Mouse (Mus musculus): ENCODE data around the gene Nucb1. TPM values are rescaled to one million over a fixed set of nuclear protein-coding genes. Genes with fewer than 3 reads are reported as not detected.
A peak's percentile ranks its signal among the peaks of the same experiment; 100 is the strongest.
"Not testable (repeated sequence)": the region's sequence is repeated elsewhere in the genome, so short reads cannot be mapped to it uniquely, and the experiment has no call there.

Nucb1 gene
- polyA plus RNA-seq, 1 experiment from 2014 or later: 140 TPM

GRCm38 (mm10) chr7:45486158-45486557, 24.0 kb downstream of the Nucb1 start:
- ATAC-seq (ENCODE audit: low FRiP score): no peak
- Histone ChIP-seq H3K9me3 (replicated peaks) (no peaks in the 10 kb centered on the region), H3K4me2 (no peak overlapping the region), H3K4me3 (replicated peaks) (no peak overlapping the region), H3K27me3 (replicated peaks) (no peaks in the 10 kb centered on the region), H3K27ac (replicated peaks) (no peak overlapping the region), H3K9ac (replicated peaks) (no peak overlapping the region), H3K4me1 (peaks cover 33% of the 10 kb centered on the region), H3K36me3 (no peaks in the 10 kb centered on the region)
- 84% methylated on average over 7 of the region's 7 CpGs for WGBS

DNA sequence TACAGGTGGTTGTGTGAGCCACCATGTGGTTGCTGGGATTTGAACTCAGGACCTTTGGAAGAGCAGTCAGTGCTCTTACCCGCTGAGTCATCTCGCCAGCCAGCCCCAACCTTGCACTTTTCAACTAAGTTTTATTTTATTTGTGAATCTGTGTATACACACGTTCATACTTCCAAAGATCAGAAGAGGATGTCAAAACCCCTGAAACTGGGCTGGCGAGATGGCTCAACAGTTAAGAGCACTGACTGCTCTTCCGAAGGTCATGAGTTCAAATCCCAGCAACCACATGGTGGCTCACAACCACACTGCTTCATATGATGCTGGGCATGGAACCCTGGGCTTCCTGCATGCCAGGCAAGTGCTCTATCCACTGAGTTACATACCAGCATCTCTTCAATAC, 25.2 kb downstream of the Nucb1 start:
- H3K27ac ChIP-seq (replicated peaks); H3K4me2 ChIP-seq; H3K9ac ChIP-seq (replicated peaks); H3K9me3 ChIP-seq (replicated peaks); ATAC-seq (ENCODE audit: low FRiP score); H3K4me3 ChIP-seq (replicated peaks); H3K36me3 ChIP-seq; H3K27me3 ChIP-seq (replicated peaks): not testable (repeated sequence)
- 97% methylated on average over 5 of the region's 5 CpGs for WGBS
- peaks cover 22% of the 10 kb centered on the region for H3K4me1 ChIP-seq

- H3K9ac ChIP-seq (replicated peaks): no peak overlapping the region
- H3K4me3 ChIP-seq (replicated peaks): no peak overlapping the region
- 0 out of 2 replicates have a peak, but pooled peaks cover 1% of the 10 kb centered on the region for H3K4me1 ChIP-seq
- H3K4me2 ChIP-seq: no peak overlapping the region
- ATAC-seq (ENCODE audit: low FRiP score): no peak
- WGBS: 91% methylated on average over 1 of the region's 1 CpGs
- no peaks in the 10 kb centered on the region for H3K27me3 ChIP-seq (replicated peaks)
- H3K36me3 ChIP-seq: no peaks in the 10 kb centered on the region
- H3K9me3 ChIP-seq (replicated peaks): no peaks in the 10 kb centered on the region
- H3K27ac ChIP-seq (replicated peaks): no peak overlapping the region
Measured at GRCm38 (mm10) chr7:45482166-45482565, 28.0 kb downstream of the Nucb1 start.

GRCm38 (mm10) chr7:45481374-45481927, 28.8 kb downstream of the Nucb1 start, which contains the start of gene Tulp2:
Tulp2 (plus strand) TSS chr7:45481877.
- Histone ChIP-seq H3K27me3 (replicated peaks) (no peaks in the 10 kb centered on the region), H3K27ac (replicated peaks) (no peak within 1 kb of the TSS), H3K4me1 (0 out of 2 replicates have a peak, but pooled peaks cover 2% of the 10 kb centered on the region), H3K36me3 (no peaks in the 10 kb centered on the region), H3K9ac (replicated peaks) (no peak within 1 kb of the TSS), H3K4me2 (no peak within 1 kb of the TSS), H3K9me3 (replicated peaks) (no peaks in the 10 kb centered on the region), H3K4me3 (replicated peaks) (no peak within 1 kb of the TSS)
- 55% methylated on average over 15 of the region's 15 CpGs for WGBS
- peak; percentile 73 for ATAC-seq (ENCODE audit: low FRiP score)

- H3K4me2 ChIP-seq; H3K36me3 ChIP-seq; H3K9ac ChIP-seq (replicated peaks); ATAC-seq (ENCODE audit: low FRiP score); H3K27me3 ChIP-seq (replicated peaks); H3K27ac ChIP-seq (replicated peaks); H3K4me1 ChIP-seq; H3K9me3 ChIP-seq (replicated peaks); H3K4me3 ChIP-seq (replicated peaks): not testable (repeated sequence)
- WGBS: 68% methylated on average over 4 of the region's 4 CpGs
Measured at GRCm38 (mm10) chr7:45480310-45480709, 29.9 kb downstream of the Nucb1 start.

GRCm38 (mm10) chr7:45478774-45479173, 31.4 kb downstream of the Nucb1 start:
- H3K27me3 ChIP-seq (replicated peaks): no peaks in the 10 kb centered on the region
- H3K27ac ChIP-seq (replicated peaks): no peak overlapping the region
- WGBS: 93% methylated on average over 7 of the region's 7 CpGs
- no peaks in the 10 kb centered on the region for H3K9me3 ChIP-seq (replicated peaks)
- no peak overlapping the region for H3K9ac ChIP-seq (replicated peaks)
- no peaks in the 10 kb centered on the region for H3K36me3 ChIP-seq
- no peak overlapping the region for H3K4me3 ChIP-seq (replicated peaks)
- H3K4me1 ChIP-seq: 0 out of 2 replicates have a peak, but pooled peaks cover 2% of the 10 kb centered on the region
- H3K4me2 ChIP-seq: no peak overlapping the region
- no peak for ATAC-seq (ENCODE audit: low FRiP score)

DNA sequence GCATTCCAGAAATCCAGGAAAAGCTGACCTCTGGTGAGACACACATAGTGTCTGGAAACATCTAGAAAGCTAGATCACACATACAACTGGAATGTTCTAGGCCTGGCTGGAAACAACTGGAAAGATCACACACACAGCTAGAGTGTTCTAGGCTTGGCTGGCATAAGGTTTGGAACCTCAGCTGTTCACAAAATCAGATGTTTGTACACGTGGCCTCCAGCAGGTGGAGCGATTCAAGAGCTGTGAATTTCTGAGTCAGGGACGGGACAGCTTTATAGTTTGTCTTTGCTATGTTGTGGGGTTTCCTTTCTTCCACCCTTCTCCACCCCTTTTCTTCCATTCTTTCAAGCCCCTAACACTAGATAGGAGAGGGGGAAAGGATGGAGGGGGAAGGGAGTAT, 33.2 kb downstream of the Nucb1 start:
- H3K4me2 ChIP-seq: no peak overlapping the region
- H3K27ac ChIP-seq (replicated peaks): no peak overlapping the region
- no peaks in the 10 kb centered on the region for H3K36me3 ChIP-seq
- 9% methylated on average over 3 of the region's 3 CpGs for WGBS
- H3K9ac ChIP-seq (replicated peaks): no peak overlapping the region
- H3K4me3 ChIP-seq (replicated peaks): no peak overlapping the region
- 0 out of 2 replicates have a peak, but pooled peaks cover 2% of the 10 kb centered on the region for H3K4me1 ChIP-seq
- no peaks in the 10 kb centered on the region for H3K27me3 ChIP-seq (replicated peaks)
- H3K9me3 ChIP-seq (replicated peaks): no peaks in the 10 kb centered on the region
- ATAC-seq (ENCODE audit: low FRiP score): no peak

DNA sequence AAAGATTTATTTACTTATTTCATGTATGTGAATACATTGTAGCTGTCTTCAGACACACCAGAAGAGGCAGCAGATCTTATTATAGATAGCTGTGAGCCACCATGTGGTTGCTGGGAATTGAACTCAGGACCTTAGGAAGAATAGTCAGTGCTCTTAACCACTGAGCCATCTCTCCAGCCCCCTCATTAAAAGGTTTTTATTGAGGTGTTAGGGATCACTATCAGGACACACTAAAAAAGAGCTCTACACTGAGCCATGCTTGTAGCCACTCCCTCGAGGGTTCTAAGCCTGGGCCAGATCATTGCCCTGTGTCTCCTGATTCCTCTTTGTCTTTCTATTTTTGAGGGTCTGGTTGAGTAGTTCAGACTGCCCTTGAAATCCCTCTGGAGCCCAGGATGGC, 33.8 kb downstream of the Nucb1 start:
- 50% methylated on average over 1 of the region's 1 CpGs for WGBS
- Histone ChIP-seq H3K9ac (replicated peaks) (no peak overlapping the region), H3K4me3 (replicated peaks) (no peak overlapping the region), H3K36me3 (no peaks in the 10 kb centered on the region), H3K27ac (replicated peaks) (no peak overlapping the region), H3K4me2 (no peak overlapping the region), H3K4me1 (0 out of 2 replicates have a peak, but pooled peaks cover 2% of the 10 kb centered on the region), H3K9me3 (replicated peaks) (no peaks in the 10 kb centered on the region), H3K27me3 (replicated peaks) (no peaks in the 10 kb centered on the region)
- no peak for ATAC-seq (ENCODE audit: low FRiP score)

- H3K27ac ChIP-seq (replicated peaks): no peak overlapping the region
- H3K9me3 ChIP-seq (replicated peaks): no peaks in the 10 kb centered on the region
- H3K4me1 ChIP-seq: 0 out of 2 replicates have a peak, but pooled peaks cover 2% of the 10 kb centered on the region
- no peak for ATAC-seq (ENCODE audit: low FRiP score)
- H3K9ac ChIP-seq (replicated peaks): no peak overlapping the region
- no peaks in the 10 kb centered on the region for H3K27me3 ChIP-seq (replicated peaks)
- H3K36me3 ChIP-seq: no peaks in the 10 kb centered on the region
- peak overlapping the region; percentile 9 for H3K4me3 ChIP-seq (replicated peaks)
- peak overlapping the region; percentile 30 for H3K4me2 ChIP-seq
- 75% methylated on average over 16 of the region's 16 CpGs for WGBS
Measured at GRCm38 (mm10) chr7:45475291-45475969, 34.8 kb downstream of the Nucb1 start.

- Histone ChIP-seq H3K4me3 (replicated peaks) (no peak overlapping the region), H3K9me3 (replicated peaks) (no peaks in the 10 kb centered on the region), H3K9ac (replicated peaks) (no peak overlapping the region), H3K27me3 (replicated peaks) (no peaks in the 10 kb centered on the region), H3K27ac (replicated peaks) (no peak overlapping the region), H3K36me3 (no peaks in the 10 kb centered on the region), H3K4me1 (peaks cover 12% of the 10 kb centered on the region), H3K4me2 (no peak overlapping the region)
- no peak for ATAC-seq (ENCODE audit: low FRiP score)
- 8% methylated on average over 3 of the region's 3 CpGs for WGBS
Measured at GRCm38 (mm10) chr7:45470869-45471268, 39.3 kb downstream of the Nucb1 start.

DNA sequence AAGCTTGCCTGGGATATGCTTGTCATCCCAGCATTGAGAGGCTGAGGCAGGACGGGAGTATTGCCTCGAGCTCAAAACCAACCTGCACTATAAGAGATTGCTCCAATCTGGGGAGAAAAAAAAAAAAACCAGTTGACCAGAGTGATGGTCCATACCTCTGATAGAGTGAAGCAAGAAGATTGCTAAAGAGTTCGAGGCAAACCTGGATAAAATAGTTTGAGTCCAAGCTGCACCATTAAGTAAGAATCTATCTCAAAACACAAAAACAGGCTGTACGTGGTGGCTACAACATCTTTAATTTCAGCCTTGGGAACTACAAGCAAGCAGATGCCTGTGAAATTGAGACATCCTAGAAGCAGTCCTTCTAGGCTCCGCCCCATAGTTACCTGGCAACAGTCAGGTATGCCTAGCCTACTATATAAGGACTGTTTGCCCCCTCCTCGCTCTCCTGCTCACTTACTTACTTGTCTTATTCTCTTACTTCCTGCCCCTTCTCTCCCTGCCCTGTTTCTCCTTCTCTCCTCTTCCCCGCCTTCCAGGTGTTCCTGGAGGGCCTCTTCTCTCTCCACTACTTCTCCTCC, 43.0 kb downstream of the Nucb1 start:
- peak overlapping the region; percentile 36; the same call in 1 of the 2 replicates for H3K9ac ChIP-seq (replicated peaks)
- H3K4me2 ChIP-seq: peak overlapping the region; percentile 96
- 39% methylated on average over 7 of the region's 7 CpGs for WGBS
- 0 out of 2 replicates have a peak overlapping the region, but pooled peaks have one; percentile 41 for H3K27ac ChIP-seq (replicated peaks)
- H3K36me3 ChIP-seq: peaks cover 25% of the 10 kb centered on the region
- H3K9me3 ChIP-seq (replicated peaks): no peaks in the 10 kb centered on the region
- no peak for ATAC-seq (ENCODE audit: low FRiP score)
- no peaks in the 10 kb centered on the region for H3K27me3 ChIP-seq (replicated peaks)
- peaks cover 34% of the 10 kb centered on the region for H3K4me1 ChIP-seq
- H3K4me3 ChIP-seq (replicated peaks): peak overlapping the region; percentile 79

Measured in neural tube, embryonic 15.5 days (tissue).